Mouse (Mus musculus) testis, postnatal 14 days (tissue): ENCODE data around the gene Grb14.

Experiments
- DNase-seq: peaks from one replicate; pipeline ENCODE4 v3.0.0; 2021; ENCODE audit warnings: low spot score

Gene Grb14

DNA sequence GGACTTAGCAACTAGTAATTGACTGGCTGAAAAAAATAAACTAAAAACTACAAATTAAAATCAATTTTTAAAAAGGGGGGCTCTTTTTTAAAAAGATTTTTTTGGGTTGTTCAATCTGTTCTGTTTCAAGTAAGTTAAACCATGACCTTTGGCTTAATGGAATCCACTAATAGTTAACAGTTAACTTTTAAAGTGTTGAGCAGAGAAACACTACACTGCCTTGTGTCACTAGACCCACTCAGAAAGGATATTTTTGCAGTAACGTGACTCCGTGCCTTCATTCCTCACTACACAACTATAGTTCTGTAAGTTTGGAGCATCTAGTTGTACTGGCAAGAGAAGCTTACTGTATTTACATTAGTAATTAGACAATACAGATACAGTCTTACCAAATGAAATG lies 50.2 kb downstream of the Grb14 start:
- DNase-seq = no peak

DNA sequence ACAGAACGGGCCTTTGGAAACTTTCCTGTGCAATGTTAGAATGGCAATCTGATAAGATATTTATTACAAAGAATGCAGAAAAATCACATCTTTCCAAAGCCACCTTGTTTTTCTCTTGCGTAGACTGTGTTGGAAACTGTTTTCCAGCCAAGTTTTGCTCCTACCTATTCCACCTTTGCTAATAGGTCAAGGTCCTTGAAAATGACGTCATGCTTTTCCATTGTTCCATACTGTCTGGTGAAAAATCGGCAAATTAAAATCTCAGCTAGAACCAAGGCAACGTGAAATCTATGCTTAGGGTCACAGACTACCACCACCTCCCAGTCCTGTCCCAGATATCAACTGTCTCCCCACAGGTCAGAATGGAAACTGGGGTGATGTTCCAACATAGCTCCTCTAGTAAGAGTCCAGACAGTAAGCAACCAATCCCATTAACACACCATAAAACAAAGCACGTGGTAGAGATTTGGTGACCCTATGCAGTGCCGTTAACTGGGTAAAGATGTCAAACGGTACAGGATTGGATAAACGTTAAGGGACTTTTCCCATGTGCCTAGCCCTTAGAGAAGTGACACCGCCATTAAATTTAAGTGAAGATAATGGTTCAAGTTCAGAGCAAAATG lies 50.9 kb downstream of the Grb14 start:
- DNase-seq = no peak

DNA sequence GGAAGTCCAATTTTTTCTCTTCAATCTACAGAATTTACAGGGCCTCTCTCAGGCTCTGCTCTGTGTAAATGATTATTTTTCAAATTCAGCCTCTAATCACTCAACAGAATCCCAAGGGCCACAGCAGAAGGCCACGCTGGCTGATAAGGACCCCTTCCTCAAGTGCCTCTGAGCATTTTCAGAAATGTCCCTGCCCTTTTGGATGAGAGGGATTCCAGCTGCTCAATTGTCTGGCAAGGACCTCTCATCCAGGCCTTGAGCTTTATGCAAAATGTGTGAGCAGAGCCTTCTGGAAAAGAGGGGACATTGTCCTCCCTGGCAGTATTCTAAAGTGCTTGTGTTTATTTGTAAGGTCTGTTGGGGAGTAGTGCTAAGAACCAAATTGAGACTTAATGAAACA lies 51.7 kb downstream of the Grb14 start:
- peak; percentile 14 for DNase-seq

DNA sequence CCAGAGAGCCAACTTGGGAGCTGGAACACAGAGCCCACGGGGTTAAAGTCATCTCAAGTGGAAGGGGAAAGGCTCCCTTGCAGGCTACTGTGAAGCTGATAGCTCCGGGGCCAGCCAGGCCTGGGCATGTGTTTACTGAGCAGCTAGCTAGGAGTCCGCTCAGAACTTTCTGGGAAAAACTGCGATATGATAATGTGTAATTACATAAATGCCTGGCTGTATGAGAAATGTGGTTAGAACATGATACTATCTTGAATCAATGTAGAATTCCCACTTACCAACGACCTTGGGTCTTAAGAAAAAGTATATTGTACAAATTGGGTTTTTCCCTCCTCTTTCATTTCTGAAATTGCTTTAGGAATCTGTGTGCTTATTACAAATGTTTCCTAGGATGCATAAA lies 53.0 kb downstream of the Grb14 start:
- DNase-seq = no peak

DNA sequence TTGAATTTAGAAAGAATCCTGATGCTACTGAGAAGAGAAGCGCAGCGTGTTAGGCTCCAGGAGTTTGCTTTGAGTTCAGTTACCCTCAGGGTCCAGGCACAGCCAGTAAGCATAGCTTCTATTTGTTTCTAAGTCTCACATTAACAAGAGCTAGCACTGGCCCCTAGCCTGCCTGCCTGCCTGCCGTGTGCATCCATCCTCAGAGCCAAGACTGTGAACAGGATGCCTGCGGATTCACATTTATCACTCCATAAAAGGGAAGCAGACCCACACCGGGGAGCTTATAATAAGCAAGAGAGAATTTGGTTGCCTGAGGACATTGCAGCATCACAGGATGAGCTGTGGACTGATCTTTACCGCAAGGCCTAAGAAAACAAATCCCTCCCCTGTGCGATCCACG lies 53.8 kb downstream of the Grb14 start:
- DNase-seq = no peak

DNA sequence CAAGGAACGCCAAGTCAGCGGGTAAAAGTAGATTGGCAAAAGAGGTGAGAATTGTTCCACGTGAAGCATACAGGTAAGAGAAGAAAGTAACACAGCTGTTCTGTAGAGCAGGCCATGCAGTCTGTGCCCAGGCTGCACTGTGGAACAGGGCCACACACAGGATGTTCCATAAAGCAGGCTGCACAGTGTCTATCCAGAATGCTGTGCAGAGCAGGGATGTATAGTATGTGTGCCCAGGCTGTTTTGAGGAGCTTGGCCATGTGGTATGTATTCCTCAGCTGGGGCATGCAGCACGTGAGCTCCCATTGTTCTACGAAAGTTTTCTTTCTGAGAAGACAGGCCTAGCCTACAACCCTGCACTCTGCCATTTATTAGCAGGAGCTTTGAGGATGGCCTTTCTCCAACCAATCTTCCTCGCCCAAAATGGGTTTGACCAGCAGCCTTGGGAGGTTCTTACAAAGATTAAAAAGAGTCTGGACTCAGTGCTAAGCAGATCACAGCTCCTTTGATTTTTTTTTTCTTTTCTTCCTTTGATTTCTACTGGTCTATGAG lies 57.8 kb downstream of the Grb14 start:
- no peak for DNase-seq

DNA sequence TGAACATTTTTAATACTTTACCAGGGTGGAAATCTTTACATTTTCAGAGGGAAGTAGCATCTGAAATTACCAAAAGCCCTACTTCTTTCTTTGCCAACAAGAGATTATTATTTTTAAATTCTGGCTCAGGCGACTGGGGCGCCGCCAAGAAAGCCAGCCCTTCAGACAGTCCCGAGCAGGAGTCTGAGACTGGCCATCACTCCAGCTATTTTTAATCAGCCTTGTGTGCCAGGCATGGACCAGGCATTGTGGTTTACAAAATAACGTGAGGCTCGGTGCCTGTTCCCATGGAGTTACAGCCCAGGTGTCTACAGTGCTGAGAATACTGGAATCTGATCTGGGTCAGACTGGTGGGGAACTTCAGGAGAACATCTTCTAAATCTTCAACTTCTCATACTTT lies 58.5 kb downstream of the Grb14 start:
- no peak for DNase-seq

DNA sequence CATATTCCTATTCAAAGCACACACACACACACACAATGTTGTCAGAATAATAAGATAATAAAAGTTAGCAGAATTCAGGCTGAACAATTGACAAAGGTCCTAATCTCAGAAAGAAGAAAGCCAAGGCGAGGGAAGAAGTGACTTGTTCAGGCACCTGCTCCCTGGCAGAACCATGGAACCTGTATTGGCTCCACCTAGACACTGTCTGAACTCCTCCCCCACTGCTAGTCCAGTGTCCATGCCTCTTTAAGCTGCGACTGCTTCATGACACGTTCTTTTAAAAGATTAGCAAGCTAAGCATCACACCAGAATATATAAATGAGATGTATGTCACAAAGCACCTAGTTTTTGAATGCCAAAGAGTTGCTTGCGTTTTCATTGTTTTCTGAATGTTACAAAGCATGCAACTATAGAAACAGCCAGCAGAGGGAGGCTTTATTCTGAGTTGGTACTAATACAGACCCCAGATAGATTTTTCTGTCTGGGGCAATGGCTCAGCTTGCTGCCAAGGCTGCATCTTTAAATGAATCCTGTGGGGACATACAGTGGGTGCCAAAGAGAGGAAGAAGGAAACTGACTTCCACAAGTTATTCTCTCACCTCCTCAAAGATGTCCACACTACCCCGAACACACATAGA lies 59.4 kb downstream of the Grb14 start:
- no peak for DNase-seq

DNA sequence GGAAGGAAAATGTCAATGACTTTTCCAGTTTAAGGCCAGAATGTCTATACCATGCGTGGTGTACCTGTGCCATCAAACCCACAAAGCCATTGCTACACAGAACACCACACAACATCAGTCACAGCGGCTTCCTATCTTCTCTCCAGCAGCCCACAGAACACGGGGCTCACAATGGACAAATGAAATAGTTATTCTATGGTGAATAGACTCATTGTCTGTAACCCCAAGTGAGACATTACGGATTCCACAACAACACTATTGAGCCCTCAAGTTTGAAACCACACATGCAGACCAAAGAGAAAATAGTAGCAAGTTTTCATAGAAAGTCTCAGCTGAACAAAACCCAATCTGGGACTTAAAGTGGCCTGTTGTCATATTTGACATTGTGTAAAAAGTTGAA lies 62.6 kb downstream of the Grb14 start:
- no peak for DNase-seq

DNA sequence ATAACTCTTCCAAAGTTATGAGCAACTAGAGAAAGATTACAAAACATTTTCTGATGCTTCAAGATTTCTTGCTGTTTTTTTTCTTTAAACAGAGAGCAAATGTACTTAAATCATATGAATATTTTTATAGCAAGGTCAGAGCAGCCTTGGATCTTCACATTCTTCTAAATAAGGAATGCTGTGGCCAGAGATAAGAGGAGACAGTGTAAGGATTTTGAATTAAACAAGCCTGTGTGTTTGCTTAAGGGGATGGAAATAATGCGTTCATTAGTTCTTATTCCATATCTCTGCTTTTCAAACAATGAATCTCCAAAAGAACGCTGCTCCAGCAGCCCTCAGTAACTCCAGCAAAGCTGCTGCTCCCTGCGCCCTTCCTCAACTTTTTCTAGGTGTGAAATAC lies 63.4 kb downstream of the Grb14 start:
- no peak for DNase-seq

DNA sequence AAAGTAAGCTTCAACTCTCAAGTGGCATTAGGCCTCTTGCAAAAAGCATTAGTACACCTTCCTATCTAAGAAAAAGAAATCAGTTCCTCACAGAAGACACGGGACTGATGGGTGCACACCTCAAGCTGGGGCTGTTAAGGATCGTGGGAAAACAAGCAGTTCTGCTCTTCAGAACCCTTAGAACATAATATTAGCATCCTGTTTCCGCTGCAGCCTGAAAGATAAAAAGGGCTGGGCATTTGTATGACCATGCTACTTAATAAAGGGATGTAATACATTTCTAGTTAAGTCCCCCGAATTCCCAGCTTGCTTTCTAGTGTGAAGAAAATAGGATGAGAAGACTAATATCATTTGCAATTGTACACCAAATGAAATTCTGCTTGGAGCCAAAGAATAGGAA lies 65.1 kb downstream of the Grb14 start:
- no peak for DNase-seq

DNA sequence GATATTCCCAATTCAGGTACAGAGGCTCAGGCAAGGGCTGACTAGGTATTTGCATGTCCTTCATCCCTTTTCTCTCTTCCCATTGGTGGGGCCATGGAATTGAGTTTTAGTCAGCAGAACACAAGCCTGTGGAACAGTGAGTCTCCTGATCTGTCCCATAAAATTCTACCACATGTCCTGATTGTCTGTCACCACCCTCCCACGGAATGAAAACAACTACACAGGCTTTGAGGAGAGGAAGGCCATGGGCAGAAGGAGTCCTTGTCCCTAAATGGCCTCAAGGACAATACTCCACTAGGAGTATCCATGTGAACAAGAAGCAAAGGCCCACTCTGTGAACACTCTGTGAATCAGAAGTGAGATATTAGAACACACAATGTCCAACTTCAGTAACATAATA lies 69.3 kb downstream of the Grb14 start:
- DNase-seq = peak; percentile 46

DNA sequence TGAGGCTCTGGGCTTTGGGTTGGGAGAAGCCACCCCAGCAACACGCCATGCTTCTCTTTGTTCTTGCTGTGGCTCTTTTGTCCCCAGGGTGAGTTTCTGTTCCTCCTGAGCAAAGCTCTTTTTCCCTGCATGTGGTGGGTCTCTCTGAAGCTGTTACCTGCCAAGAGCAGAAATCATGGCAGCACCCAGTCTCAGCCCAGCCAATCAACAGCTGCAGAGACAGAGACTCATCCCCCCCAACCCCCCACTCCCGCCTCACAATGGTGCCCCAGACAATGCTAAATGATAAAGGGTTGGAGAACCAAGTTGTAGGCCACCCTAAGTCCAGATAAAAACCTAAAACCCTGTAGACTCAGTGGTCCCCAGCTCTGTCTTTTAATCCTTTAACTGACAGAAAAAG lies 75.6 kb downstream of the Grb14 start:
- no peak for DNase-seq

DNA sequence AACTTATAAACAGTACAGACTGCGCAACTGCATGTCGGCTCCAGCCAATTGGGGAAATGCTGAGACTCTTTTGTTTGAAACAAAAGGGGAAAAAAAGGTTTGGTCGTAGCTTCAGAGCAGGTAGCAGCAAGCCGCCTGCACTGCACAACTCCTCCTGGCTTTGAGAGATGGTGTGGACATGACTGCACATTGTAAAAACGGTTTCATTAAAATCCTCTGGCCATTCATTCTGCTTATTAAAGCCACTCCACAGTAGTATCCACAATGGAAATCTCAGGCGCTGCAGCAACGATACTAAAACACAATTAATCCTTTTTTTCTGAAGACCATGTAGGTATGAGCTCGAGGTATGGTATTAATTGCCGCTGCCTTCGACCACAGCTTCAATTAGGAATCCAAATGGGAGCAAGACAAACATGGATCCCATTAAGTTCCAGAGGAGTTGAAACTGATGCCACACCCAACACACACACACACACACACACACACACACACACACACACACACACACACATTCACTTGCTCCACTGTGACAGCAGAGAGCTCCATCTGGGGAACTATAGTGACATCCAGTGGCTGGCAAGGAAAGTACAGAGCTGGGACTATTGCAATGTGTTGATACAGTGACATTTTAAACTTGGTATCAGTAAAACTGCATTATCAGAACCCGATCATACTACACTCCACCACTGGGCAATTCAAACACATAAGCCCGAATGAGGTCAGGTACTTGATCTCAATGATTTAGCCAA lies 76.2 kb downstream of the Grb14 start:
- no peak for DNase-seq

DNA sequence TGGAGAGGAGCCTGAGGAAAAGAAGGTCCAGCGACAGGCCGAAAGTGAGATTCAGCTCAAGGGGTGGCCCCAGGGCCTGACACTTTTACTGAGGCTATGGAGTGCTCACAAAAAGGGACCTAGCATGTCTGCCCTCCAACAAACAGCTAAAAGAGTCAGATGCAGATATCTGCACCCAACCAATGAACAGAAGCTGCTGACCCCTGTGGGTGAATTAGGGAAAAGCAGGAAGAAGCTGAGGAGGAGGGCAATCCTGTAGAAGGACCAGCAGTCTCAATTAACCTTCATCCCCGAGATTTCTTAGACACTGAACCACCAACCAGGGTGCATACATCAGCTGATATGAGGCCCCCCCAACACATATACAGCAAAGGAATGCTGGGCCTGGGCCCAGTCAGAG lies 77.3 kb downstream of the Grb14 start:
- DNase-seq = no peak

DNA sequence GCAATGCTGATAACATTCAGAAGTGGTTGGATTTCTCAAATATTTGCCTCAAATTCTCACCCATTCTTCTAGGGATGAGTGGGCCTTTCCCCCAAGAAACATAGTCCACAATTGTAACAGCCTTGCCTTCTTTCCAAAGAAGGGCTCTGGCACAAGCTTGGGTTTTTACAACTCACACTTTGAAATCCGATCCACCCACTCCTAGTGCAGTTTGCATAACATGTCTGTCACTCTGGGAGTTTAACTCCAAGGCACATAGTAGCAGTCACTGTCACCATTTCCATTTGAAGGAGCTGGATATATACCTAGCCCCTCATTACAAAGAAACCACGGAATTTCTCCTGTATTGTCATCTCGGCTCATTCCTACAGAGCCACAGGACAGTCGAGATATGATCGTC lies 103.9 kb downstream of the Grb14 start:
- no peak for DNase-seq

DNA sequence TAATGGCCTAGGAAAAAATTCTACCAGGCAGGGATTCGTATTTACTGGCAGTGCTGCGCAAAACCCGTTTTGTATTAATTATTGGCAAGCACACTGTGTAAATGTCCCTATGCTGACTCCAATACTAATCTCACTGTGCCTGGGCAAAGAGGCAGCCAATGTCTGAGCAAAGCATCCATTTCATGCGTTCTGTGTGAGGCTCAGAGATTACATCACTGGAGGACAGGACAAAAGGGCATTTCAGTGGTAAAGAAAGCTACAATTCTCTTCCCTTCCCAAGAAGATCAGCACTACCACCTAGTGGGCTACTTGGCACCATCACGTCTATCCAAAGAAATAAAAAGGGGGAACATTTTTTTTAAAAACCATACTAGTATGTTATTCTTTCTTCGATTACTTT lies 109.3 kb downstream of the Grb14 start:
- DNase-seq = no peak

DNA sequence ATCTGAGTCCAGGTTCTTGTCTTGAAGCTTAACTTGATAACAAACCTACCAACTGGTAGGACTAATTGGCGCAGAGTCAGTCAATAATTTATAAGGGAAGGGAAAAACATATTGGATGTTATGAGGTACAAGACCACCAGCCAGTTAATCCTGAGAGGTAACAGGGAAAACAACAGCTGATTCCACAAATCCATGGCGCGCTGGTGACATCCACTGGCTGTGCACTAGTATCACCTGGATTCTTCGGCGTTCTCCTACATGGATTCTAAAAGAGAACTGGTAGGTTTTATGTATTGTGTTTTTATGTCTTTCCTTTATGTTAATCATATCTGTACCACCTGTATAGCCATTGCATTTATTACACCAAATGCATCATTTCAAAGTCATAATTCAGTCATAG lies 119.9 kb downstream of the Grb14 start:
- DNase-seq = no peak

DNA sequence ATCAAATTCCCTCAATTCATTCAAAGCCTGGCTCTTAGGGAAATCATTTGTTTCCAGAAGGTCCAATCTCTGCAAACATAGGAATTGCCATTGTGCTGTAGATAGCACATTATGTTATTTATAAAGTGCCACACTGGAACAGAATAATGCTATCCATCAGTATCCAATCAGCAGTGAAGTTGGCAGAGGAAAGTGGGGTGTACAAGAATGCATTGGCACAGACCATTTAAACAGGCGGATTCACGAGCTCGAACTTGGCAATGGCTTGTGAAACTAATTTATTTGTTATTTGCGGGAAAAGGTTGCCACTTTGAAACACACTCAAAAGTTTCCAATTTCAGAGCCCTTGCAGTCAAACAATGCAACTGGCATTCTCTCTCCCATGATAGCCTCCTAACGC lies 126.9 kb downstream of the Grb14 start:
- no peak for DNase-seq

DNA sequence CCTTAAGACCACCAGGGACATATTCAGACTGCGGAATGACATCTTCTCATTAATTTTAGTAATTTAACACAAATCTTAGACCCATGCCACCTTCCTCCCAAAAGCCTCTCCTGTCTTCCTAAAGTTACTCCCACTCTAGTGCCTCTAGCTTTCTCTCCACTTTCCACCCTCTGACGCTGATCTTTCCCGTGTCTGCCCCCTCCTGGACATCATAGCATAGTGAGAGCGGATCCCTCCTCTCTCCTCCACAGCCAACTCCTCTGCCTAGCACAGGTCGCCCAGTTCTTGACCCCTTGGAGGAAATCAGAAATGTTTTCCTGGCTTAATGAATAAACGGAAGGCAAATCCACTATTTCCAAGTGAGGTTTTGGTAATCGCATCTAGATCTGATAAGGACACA lies 131.6 kb downstream of the Grb14 start:
- no peak for DNase-seq

DNA sequence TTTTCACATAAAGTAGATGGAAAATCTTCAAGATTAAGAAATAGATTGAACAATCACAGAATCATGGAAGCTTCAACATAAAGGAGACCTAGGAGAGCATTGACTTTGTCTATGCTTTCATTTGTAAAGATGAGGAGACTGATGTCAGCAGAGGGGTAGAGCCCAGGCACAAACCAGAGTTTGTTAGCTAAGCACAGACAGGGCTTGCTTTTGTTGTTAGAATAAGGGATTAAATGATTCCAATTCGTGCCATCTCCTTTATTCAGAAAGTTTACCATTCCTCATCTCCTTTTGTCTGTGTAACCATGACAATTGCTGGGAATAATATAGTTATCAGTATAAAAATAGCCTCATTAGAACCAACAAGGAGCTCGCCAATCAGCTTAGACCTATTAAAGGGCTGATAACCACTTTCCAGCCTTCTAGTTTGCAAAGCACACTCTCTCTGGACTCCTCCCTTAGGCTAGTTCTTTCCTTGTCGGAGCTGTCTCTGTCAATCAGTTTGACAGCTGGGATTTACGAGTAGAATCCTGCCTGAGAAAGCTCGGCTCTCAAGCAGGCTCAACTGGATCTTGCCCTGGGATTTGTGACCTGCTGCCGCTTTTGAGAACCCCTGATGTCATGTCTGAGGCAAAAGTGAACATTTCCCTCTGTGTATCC lies 137.6 kb downstream of the Grb14 start:
- no peak for DNase-seq

DNA sequence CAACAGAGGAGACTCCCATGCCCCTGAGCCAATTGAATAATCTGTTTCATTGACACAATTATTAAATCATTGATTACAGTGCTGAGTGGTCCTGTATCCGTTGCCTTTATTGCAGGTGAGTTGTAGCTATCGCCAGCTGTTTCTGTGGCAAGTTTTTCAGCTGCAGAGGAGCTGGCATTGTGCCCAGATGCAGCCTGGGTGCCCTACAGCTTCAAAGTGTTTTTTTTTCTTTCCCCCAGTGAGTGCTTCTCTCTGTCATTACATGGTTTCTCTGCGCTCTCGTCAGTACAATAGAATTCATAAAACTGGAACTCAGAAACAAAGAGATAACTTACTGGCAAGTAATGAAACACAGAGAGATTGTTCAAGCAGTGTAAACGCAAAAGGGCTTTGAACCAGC lies 139.1 kb downstream of the Grb14 start:
- DNase-seq = no peak

DNA sequence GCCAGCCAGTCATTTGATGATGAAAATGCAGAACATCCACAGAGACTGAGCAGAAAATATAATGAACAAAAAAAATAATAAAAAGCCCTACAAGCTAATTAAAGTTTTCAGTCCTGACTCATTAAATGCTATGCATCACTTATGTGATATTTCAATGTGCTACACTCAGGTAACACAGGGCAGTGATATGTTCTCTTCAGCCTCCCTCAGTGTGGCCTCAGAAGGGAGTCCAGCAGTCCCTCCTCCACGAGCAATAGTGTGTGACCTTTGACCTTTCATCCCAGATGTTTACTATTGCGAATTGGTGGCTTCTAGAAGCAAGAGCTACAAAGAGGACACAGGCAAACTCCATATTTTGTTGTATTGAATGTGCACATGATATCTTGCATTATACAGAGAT lies 146.5 kb downstream of the Grb14 start:
- no peak for DNase-seq
